Mouse (Mus musculus): ENCODE results near the gene Adora1. TPM values are rescaled to one million over a fixed set of nuclear protein-coding genes. Genes with fewer than 3 reads are reported as not detected.

The Adora1 gene
- polyA plus RNA-seq, 1 experiment from 2014 or later, result 2.4 TPM

- H3K27me3 ChIP-seq, result no peaks in the 10 kb centered on the region
- DNase-seq (ENCODE audit: low read depth, low spot score) (no peak), ATAC-seq (no peak)
- ChIA-PET CTCF (interaction anchor here (1.0 kb wide), 1 partner anchor 11 kb away, joined by 5 read pairs; no protein-coding TSS in a partner anchor), POLR2A (interaction anchor here (0.6 to 0.8 kb wide), 2 partner anchors 10 to 106 kb away, joined by 4 read pairs; no protein-coding TSS in a partner anchor)
- in situ Hi-C loops (cut with MboI; ENCODE audit: low pct_unique_long_range_greater_than_20kb), result no loop called here
- TF ChIP-seq CTCF (IDR thresholded peaks at IDR 0.05), result no peak
These were observed 19.2 kb downstream of the Adora1 start for GRCm38 (mm10) chr1:134215751-134216628.

GRCm38 (mm10) chr1:134215059-134215458 lies 20.2 kb downstream of the Adora1 start:
- ATAC-seq (no peak), DNase-seq (ENCODE audit: low read depth, low spot score) (no peak)
- TF ChIP-seq CTCF (IDR thresholded peaks at IDR 0.05), result no peak
- ChIA-PET CTCF (interaction anchor here (1.0 kb wide), 1 partner anchor 10 kb away, joined by 5 read pairs; no protein-coding TSS in a partner anchor), POLR2A (interaction anchor here (0.6 to 0.8 kb wide), 2 partner anchors 10 to 105 kb away, joined by 4 read pairs; no protein-coding TSS in a partner anchor)
- in situ Hi-C loops (cut with MboI; ENCODE audit: low pct_unique_long_range_greater_than_20kb), result no loop called here
- H3K27me3 ChIP-seq, result no peaks in the 10 kb centered on the region

DNA sequence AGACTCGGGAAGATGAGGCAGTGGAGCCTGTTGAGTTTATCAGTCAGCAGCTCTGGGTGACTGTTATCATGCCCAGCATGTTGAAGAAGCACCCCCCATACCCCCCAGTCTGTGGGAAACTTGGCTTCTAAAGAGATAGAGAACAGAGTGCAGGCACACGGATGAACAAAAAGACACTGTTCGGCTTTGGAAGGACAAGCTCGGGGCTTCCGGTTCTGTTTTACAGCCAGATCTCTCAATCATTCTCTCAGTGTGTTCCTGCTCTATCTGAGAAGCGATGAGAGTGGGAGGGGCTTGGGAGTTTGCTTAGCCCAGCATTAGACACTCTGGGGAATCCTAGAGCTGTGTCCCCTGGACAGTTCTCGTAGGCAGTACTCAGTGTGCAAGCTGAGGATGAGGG lies 21.8 kb downstream of the Adora1 start:
- in situ Hi-C loops (cut with MboI; ENCODE audit: low pct_unique_long_range_greater_than_20kb), result no loop called here
- DNase-seq (ENCODE audit: low read depth, low spot score) (no peak), ATAC-seq (no peak)
- no peak for TF ChIP-seq CTCF (IDR thresholded peaks at IDR 0.05)
- CTCF ChIA-PET, result no interaction called here
- POLR2A ChIA-PET, result no interaction called here
- H3K27me3 ChIP-seq, result no peaks in the 10 kb centered on the region

DNA sequence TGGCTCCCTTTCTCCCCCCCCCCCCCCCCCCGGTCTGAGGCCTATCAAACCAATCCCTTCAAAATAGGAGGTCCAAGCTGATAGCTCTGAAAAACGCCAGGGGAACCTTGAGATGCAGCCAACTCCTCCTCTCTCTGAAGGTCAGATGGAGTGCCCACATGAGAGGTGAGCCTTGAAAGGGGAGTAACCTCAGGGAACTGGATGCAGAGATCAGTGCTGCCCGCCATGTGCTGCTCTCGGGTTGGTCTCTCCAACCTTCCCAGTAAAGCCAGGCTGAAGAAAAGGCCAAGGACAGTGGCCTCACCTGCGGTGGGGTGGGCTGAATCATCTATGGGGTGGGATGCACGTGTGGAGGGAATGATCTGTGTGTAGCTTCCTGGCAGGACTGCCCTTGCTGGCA lies 22.9 kb downstream of the Adora1 start:
- DNase-seq (ENCODE audit: low read depth, low spot score) (no peak), ATAC-seq (no peak)
- in situ Hi-C loops (cut with MboI; ENCODE audit: low pct_unique_long_range_greater_than_20kb), result no loop called here
- no peaks in the 10 kb centered on the region for H3K27me3 ChIP-seq
- TF ChIP-seq CTCF (IDR thresholded peaks at IDR 0.05), result no peak
- ChIA-PET POLR2A (no interaction called here), CTCF (interaction anchor here (1.4 to 2.3 kb wide), 2 partner anchors 32 to 41 kb away, joined by 3 to 5 read pairs; no protein-coding TSS in a partner anchor)

DNA sequence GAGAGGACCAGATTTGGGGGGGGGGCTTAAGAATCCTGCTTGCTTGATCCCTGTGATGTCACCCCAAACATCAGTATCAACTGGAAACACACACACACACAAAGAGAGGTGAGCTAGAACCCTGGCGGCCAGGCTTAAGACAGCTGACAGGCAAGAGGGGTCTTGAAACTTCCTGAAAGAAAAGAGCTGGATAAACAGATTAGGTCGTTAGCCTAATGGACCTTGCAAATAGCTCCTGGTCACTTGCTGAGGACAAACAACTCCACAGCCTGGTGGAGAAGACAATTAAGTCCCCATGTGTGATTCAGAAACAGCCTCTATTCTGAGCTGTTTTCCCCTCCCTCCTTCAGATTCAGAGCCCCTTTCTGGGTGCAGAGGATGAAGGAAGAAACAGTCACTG lies 23.6 kb downstream of the Adora1 start:
- in situ Hi-C loops (cut with MboI; ENCODE audit: low pct_unique_long_range_greater_than_20kb), result no loop called here
- ATAC-seq (no peak), DNase-seq (ENCODE audit: low read depth, low spot score) (no peak)
- CTCF ChIA-PET, result interaction anchor here (1.4 to 2.3 kb wide), 2 partner anchors 33 to 40 kb away, joined by 3 to 5 read pairs; no protein-coding TSS in a partner anchor
- TF ChIP-seq CTCF (IDR thresholded peaks at IDR 0.05), result no peak
- POLR2A ChIA-PET, result no interaction called here
- H3K27me3 ChIP-seq, result no peaks in the 10 kb centered on the region

GRCm38 (mm10) chr1:134211043-134211442 lies 24.2 kb downstream of the Adora1 start:
- ATAC-seq, result no peak
- no peak for DNase-seq (ENCODE audit: low read depth, low spot score)
- TF ChIP-seq CTCF (IDR thresholded peaks at IDR 0.05), result no peak
- H3K27me3 ChIP-seq, result no peaks in the 10 kb centered on the region
- ChIA-PET CTCF (interaction anchor here (1.2 to 2.3 kb wide), 3 partner anchors 15 to 40 kb away, joined by 3 to 5 read pairs (median 3); no protein-coding TSS in a partner anchor), POLR2A (no interaction called here)
- in situ Hi-C loops (cut with MboI; ENCODE audit: low pct_unique_long_range_greater_than_20kb), result no loop called here

DNA sequence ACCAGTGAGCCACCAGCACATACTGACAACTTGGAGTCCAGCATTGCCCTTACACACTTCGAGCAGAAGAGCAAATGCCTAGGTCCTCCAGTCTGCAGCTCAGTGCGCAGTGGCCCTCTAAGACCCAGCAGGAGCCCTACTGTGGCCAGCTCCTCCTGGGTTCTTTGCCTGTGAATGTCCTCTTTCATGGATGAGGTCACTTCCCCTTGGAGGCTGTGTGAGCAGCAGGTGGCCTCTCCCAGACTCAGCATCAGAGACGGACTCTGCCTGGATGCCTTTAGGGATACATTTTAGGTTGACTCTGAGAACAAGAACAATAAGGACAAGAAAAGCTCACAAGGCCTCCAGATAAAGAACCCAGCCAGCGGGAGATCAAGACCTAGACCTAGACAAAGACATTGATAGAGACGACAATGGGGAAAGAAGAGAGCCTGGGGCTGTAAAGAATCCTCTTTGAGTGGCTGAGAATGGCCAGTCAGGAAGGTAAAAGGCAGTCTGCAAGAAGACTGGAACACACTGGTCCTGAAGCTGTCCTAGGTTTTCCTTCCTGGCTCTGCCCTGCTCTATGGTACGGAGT lies 25.0 kb downstream of the Adora1 start:
- CTCF ChIA-PET, result interaction anchor here (1.2 to 2.3 kb wide), 2 partner anchors 16 to 34 kb away, joined by 3 to 5 read pairs; no protein-coding TSS in a partner anchor
- TF ChIP-seq CTCF (IDR thresholded peaks at IDR 0.05), result no peak
- in situ Hi-C loops (cut with MboI; ENCODE audit: low pct_unique_long_range_greater_than_20kb), result no loop called here
- H3K27me3 ChIP-seq, result no peaks in the 10 kb centered on the region
- DNase-seq (ENCODE audit: low read depth, low spot score), result no peak
- ATAC-seq, result no peak
- POLR2A ChIA-PET, result interaction anchor here (0.6 kb wide), 1 partner anchor 55 kb away, joined by 3 read pairs; no protein-coding TSS in a partner anchor

DNA sequence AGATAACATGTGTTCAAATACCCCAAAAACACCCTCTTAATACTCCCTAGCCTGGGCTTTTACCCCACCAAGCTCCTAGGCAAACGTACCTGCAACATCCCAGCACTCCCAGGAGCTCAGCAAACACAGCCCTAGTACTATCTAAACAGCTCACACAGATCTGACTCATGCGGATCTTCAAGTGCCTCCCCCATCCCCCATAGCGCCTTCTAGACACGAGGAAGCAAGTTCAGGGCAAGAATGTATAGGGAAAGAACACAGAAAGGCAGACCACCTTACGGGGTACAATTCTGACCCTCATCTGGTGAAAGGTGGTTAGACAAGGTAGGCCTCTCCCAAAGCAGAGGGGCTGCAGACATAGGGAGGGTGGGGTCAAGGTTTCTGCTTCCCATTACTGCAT lies 29.1 kb downstream of the Adora1 start:
- H3K27me3 ChIP-seq, result no peaks in the 10 kb centered on the region
- in situ Hi-C loops (cut with MboI; ENCODE audit: low pct_unique_long_range_greater_than_20kb), result loop anchor here (10.0 kb wide), 1 partner anchor 51 kb away; no protein-coding TSS in a partner anchor
- no peak for TF ChIP-seq CTCF (IDR thresholded peaks at IDR 0.05)
- ATAC-seq (no peak), DNase-seq (ENCODE audit: low read depth, low spot score) (no peak)
- POLR2A ChIA-PET, result no interaction called here
- CTCF ChIA-PET, result no interaction called here

- ChIA-PET POLR2A (interaction anchor here (0.6 kb wide), 1 partner anchor 10 kb away, joined by 4 read pairs; no protein-coding TSS in a partner anchor), CTCF (interaction anchor here (1.4 kb wide), 1 partner anchor 10 kb away, joined by 5 read pairs; no protein-coding TSS in a partner anchor)
- in situ Hi-C loops (cut with MboI; ENCODE audit: low pct_unique_long_range_greater_than_20kb), result loop anchor here (10.0 kb wide), 1 partner anchor 51 kb away; no protein-coding TSS in a partner anchor
- ATAC-seq, result no peak
- no peak for TF ChIP-seq CTCF (IDR thresholded peaks at IDR 0.05)
- DNase-seq (ENCODE audit: low read depth, low spot score), result no peak
- H3K27me3 ChIP-seq, result no peaks in the 10 kb centered on the region
These were observed 29.8 kb downstream of the Adora1 start for GRCm38 (mm10) chr1:134205296-134206018.

DNA sequence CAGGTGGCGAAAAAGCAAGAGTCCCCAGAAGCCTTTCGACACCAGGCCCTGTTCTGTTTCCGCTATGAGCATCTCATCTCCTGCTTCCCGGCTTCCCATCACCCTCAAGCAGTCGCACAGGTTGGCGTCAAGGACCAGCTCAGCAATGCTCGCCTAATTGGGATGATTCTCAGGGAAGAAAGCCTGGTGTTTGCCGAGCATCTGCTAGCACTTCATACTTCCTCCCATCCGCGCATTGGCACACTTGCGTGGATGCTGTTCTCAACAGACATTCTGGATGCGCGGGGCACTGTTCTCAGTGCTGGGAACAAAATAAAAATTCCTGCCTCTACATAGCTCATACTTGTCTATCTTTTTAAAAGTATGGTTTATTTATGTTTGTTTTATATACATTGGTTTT lies 31.0 kb downstream of the Adora1 start:
- no peak for TF ChIP-seq CTCF (IDR thresholded peaks at IDR 0.05)
- ATAC-seq (no peak), DNase-seq (ENCODE audit: low read depth, low spot score) (no peak)
- ChIA-PET POLR2A (no interaction called here), CTCF (interaction anchor here (1.3 kb wide), 1 partner anchor 35 kb away, joined by 4 read pairs; no protein-coding TSS in a partner anchor)
- in situ Hi-C loops (cut with MboI; ENCODE audit: low pct_unique_long_range_greater_than_20kb), result loop anchor here (10.0 kb wide), 1 partner anchor 49 kb away; no protein-coding TSS in a partner anchor
- no peaks in the 10 kb centered on the region for H3K27me3 ChIP-seq
